In the genomic region with DNA sequence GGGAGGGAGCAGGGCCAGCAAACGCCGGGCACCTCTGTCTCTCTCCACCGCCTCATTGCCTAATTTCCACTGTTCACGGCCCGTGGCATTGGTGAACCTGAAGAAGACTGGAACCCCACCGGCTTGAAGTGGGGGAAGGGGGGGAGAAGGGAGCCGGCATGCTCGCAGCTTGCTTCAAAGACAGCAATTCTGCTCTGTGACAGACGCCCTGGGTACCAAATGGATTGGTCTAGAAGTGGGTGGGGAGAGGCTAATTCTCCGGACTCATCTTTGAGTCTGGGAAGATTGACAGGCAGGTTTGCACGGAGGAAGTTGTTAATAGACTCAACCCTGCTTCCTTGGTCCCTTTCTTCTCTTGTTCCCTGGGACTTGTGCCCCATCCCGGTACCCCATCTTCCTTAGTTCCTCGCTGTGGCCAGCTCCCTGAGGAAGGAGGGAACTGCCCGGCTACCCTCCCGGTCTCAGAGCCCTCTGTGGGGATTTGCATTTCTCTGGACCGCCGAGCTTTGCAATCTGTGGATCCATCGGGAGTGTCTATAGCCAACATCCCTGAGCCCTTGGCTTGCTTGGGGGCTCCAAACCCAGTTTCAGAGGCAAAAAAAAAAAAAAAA, we compare ENCODE assay signal across 15 mouse cellular contexts. TPM values are rescaled to one million over a fixed set of nuclear protein-coding genes. Genes with fewer than 3 reads are reported as not detected.
DNase-seq lines count a peak whose midpoint lies in the region; ATAC-seq lines count a peak whose summit lies in the region.
"Had no signal": no experiment of that assay in that cellular context is flagged by ENCODE, and none has a peak within 500 bp of the region (broad histone marks: within the 10 kb centered on the region; RNA-seq: fewer than 3 reads in every experiment).

No protein-coding gene starts in this region.

- H3K36me3 ChIP-seq in hindbrain, embryonic 12.5 days: no peaks in the 10 kb centered on the region
- peaks cover 22% of the 10 kb centered on the region for H3K36me3 ChIP-seq in midbrain, embryonic 14.5 days (ENCODE audit: control insufficient read depth, insufficient read depth, low read length)
- H3K36me3 ChIP-seq in heart, embryonic 11.5 days (ENCODE audit: control insufficient read depth, insufficient read depth, low read length): no peaks in the 10 kb centered on the region

- no peaks in the 10 kb centered on the region for H3K9me3 ChIP-seq in hindbrain, embryonic 12.5 days (replicated peaks)
- no peaks in the 10 kb centered on the region for H3K9me3 ChIP-seq in midbrain, embryonic 14.5 days (ENCODE audit: control insufficient read depth, low read length)
- H3K9me3 ChIP-seq in heart, embryonic 11.5 days (replicated peaks; ENCODE audit: control insufficient read depth, low read length): no peaks in the 10 kb centered on the region

- peak overlapping the region; percentile 87 for H3K9ac ChIP-seq in hindbrain, embryonic 12.5 days
- peak overlapping the region; percentile 92 for H3K9ac ChIP-seq in midbrain, embryonic 14.5 days (replicated peaks; ENCODE audit: low read length)
- H3K9ac ChIP-seq in heart, embryonic 11.5 days (ENCODE audit: low read depth, low read length): no peak overlapping the region
- H3K9ac ChIP-seq: liver, postnatal 0 days had no signal

- 2% methylated on average over 18 of the region's 18 CpGs for WGBS in hindbrain, embryonic 12.5 days
- under 1% methylated on average over 18 of the region's 18 CpGs for WGBS in midbrain, embryonic 14.5 days
- WGBS in heart, embryonic 11.5 days (ENCODE audit: insufficient replicate concordance): 1% methylated on average over 18 of the region's 18 CpGs

- H3K27ac ChIP-seq in hindbrain, embryonic 12.5 days: peak overlapping the region; percentile 93
- peak overlapping the region; percentile 97 for H3K27ac ChIP-seq in midbrain, embryonic 14.5 days (replicated peaks; ENCODE audit: low read depth, low read length)
- H3K27ac ChIP-seq in heart, embryonic 11.5 days (ENCODE audit: low read depth, low read length): no peak overlapping the region

- intact Hi-C loops in gastrocnemius, postnatal 14 days (cut with DNase I; ENCODE audit: low total_unique reads): no loop called here

- H3K4me2 ChIP-seq in hindbrain, embryonic 12.5 days (replicated peaks): peak overlapping the region; percentile 60
- H3K4me2 ChIP-seq in midbrain, embryonic 14.5 days (ENCODE audit: low read length): peak overlapping the region; percentile 72
- H3K4me2 ChIP-seq in heart, embryonic 11.5 days: no peak overlapping the region

- ATAC-seq in hindbrain, embryonic 12.5 days (ENCODE audit: low FRiP score): no peak
- no peak for ATAC-seq in midbrain, embryonic 14.5 days (ENCODE audit: low FRiP score, low TSS enrichment)
- no peak for ATAC-seq in heart, embryonic 11.5 days (replicated peaks; ENCODE audit: insufficient number of reproducible peaks, low FRiP score, low TSS enrichment)
- ATAC-seq: liver, postnatal 0 days had no signal

- DNase-seq in CD4-positive helper T cell, adult 2 months (ENCODE audit: low read depth, low spot score): peak; percentile 13
- DNase-seq in embryo, embryonic 10.5 days (ENCODE audit: low spot score): peak; percentile 66
- peak; percentile 72 for DNase-seq in midbrain, embryonic 14.5 days
- DNase-seq in cerebellum, adult 9-10 months: no peak
- no peak for DNase-seq in gastrocnemius, postnatal 14 days
- DNase-seq in frontal cortex, postnatal 25 days (ENCODE audit: low spot score in 2 of 2): no peak
- DNase-seq: gastrocnemius, postnatal 36 days; heart, postnatal 36 days; liver, postnatal 0 days had no signal

- H3K4me1 ChIP-seq in hindbrain, embryonic 12.5 days: peaks cover 38% of the 10 kb centered on the region
- H3K4me1 ChIP-seq in midbrain, embryonic 14.5 days (ENCODE audit: control insufficient read depth, insufficient read depth, low read length): peaks cover 18% of the 10 kb centered on the region; the same call in 1 of the 2 replicates
- H3K4me1 ChIP-seq in heart, embryonic 11.5 days (ENCODE audit: control insufficient read depth, insufficient read depth, low read length): peaks cover 17% of the 10 kb centered on the region

- peaks cover 86% of the 10 kb centered on the region for H3K27me3 ChIP-seq in hindbrain, embryonic 12.5 days
- H3K27me3 ChIP-seq in midbrain, embryonic 14.5 days (ENCODE audit: control insufficient read depth, insufficient read depth, low read length): peaks cover 52% of the 10 kb centered on the region
- H3K27me3 ChIP-seq in heart, embryonic 11.5 days (ENCODE audit: control insufficient read depth, insufficient read depth, low read length): peaks cover 84% of the 10 kb centered on the region

- peak overlapping the region; percentile 55 for H3K4me3 ChIP-seq in hindbrain, embryonic 12.5 days
- peak overlapping the region; percentile 44 for H3K4me3 ChIP-seq in midbrain, embryonic 14.5 days (replicated peaks; ENCODE audit: low read depth, low read length)
- no peak overlapping the region for H3K4me3 ChIP-seq in heart, embryonic 11.5 days (ENCODE audit: low read depth, low read length)
- H3K4me3 ChIP-seq: erythroblast, embryonic 14.5 days had no signal

RNA-seq across cellular contexts. Expression of gene Lhx5, which starts 5.5 kb away (rescaled TPM):
- 63.0 and 67.2 TPM in 2 replicates for polyA plus RNA-seq in hindbrain, embryonic 12.5 days (2016; fragmentation: Nextera tagmentation; extraction: Ambion mirVana)
- polyA plus RNA-seq in midbrain, embryonic 14.5 days (2014; fragmentation: Nextera tagmentation; extraction: Ambion mirVana): 34.1 and 44.9 TPM in 2 replicates
- total RNA-seq in gastrocnemius, postnatal 14 days (2021): not detected
- 0.11 TPM in 1 of 2 replicates, not detected in the other for polyA plus RNA-seq in heart, embryonic 11.5 days (2014; fragmentation: Nextera tagmentation; extraction: Ambion mirVana)
- total RNA-seq: gastrocnemius, postnatal 36 days; heart, postnatal 36 days; left cerebral cortex, postnatal 36 days; megakaryocyte-erythroid progenitor cell, adult 5-6 weeks had no signal
- polyA plus RNA-seq: C2C12; erythroblast, embryonic 14.5 days; liver, postnatal 0 days had no signal

RNA-seq across cellular contexts. Expression of gene Sdsl, which starts 35.6 kb away (rescaled TPM):
- polyA plus RNA-seq in hindbrain, embryonic 12.5 days (2016; fragmentation: Nextera tagmentation; extraction: Ambion mirVana): 5.4 and 7.5 TPM in 2 replicates
- 6.0 TPM in 2 replicates for polyA plus RNA-seq in midbrain, embryonic 14.5 days (2014; fragmentation: Nextera tagmentation; extraction: Ambion mirVana)
- total RNA-seq in gastrocnemius, postnatal 14 days (2021): under 1 TPM; 0.40 to 0.55 TPM
- polyA plus RNA-seq in heart, embryonic 11.5 days (2014; fragmentation: Nextera tagmentation; extraction: Ambion mirVana): 6.6 and 8.6 TPM in 2 replicates
- polyA plus RNA-seq: erythroblast, embryonic 14.5 days had no signal

RNA-seq across cellular contexts. Expression of gene Sds, which starts 39.3 kb away (rescaled TPM):
- polyA plus RNA-seq in hindbrain, embryonic 12.5 days (2016; fragmentation: Nextera tagmentation; extraction: Ambion mirVana): not detected in 2 replicates
- 0.55 TPM in 1 of 2 replicates, not detected in the other for polyA plus RNA-seq in midbrain, embryonic 14.5 days (2014; fragmentation: Nextera tagmentation; extraction: Ambion mirVana)
- not detected for total RNA-seq in gastrocnemius, postnatal 14 days (2021)
- 0.18 TPM in 1 of 2 replicates, not detected in the other for polyA plus RNA-seq in heart, embryonic 11.5 days (2014; fragmentation: Nextera tagmentation; extraction: Ambion mirVana)
- total RNA-seq: left cerebral cortex, postnatal 36 days; megakaryocyte-erythroid progenitor cell, adult 5-6 weeks had no signal
- polyA plus RNA-seq: erythroblast, embryonic 14.5 days had no signal

Comparison
In these comparisons a context has a peak if more than half of its experiments do, and no peak if none do; other contexts are left out.
1. DNase-seq: peak in CD4-positive helper T cell, adult 2 months (single experiment), embryo, embryonic 10.5 days (single experiment) and midbrain, embryonic 14.5 days (single experiment); none in cerebellum, adult 9-10 months (single experiment), gastrocnemius, postnatal 14 days (single experiment) and frontal cortex, postnatal 25 days (0 of 2).
2. RNA of gene Lhx5, which starts 5.5 kb away (polyA plus RNA-seq): 63.0 to 67.2 TPM in hindbrain, embryonic 12.5 days and 34.1 to 44.9 TPM in midbrain, embryonic 14.5 days; 0.11 TPM in heart, embryonic 11.5 days; every median in the first group is over 10 times any median in the second.